Mouse (Mus musculus) E14TG2a.4 (cell line): ENCODE data around the gene Qrsl1.

ENCODE experiments used
- CTCF ChIP-seq: conservative IDR thresholded peaks from 2 replicates; pipeline ENCODE4 v1.5.1; 2014; ENCODE audit warnings: low read length
- POU5F1 ChIP-seq: IDR thresholded peaks from 2 replicates; pipeline ENCODE4 v1.6.1; 2014; ENCODE audit warnings: low read length, borderline replicate concordance

- TF ChIP-seq CTCF (no peak), POU5F1 (no peak)
Observed at GRCm38 (mm10) chr10:43851898-43852297, 49.6 kb downstream of the Qrsl1 start.
